Mouse (Mus musculus) hematopoietic stem cell, adult 5-6 weeks (primary cell): Measurements from ENCODE around the gene Klhl11. TPM values are rescaled to one million over a fixed set of nuclear protein-coding genes. Genes with fewer than 3 reads are reported as not detected.

Experiments
- ATAC-seq, 2 experiments: fragments of 125-278 bp in 1 of 2; replicated peaks in 1 of 2; 2 replicates each; pipeline ENCODE4 v1.8.0; 2016 to 2017; ENCODE audit warnings: inconsistent platforms in 2 of 2, mild to moderate bottlenecking in 2 of 2, moderate number of reproducible peaks in 2 of 2, low read depth in 1 of 2, moderate TSS enrichment in 1 of 2; ENCODE audit not compliant: low FRiP score in 2 of 2, poor library complexity in 2 of 2, severe bottlenecking in 2 of 2, insufficient read depth in 1 of 2, low TSS enrichment in 1 of 2
- total RNA-seq: library from RNA; stranded (forward); fragments of 172-1452, 232-1000 nt; gene quantifications from 2 replicates; pipeline ENCODE4 v1.2.3, GENCODE M21; 2017

The Klhl11 gene
- total RNA-seq, 1 experiment from 2014 or later: 27.6 TPM

GRCm38 (mm10) chr11:100428612-100429199 is 43.8 kb downstream of the Klhl11 start:
- no peak for ATAC-seq

GRCm38 (mm10) chr11:100426820-100427219 is 45.7 kb downstream of the Klhl11 start:
- no peak; a peak in 1 of 4 replicates for ATAC-seq

- peak in 1 of 2 experiments; percentile 44; a peak in 1 of 4 replicates for ATAC-seq
These were observed 46.7 kb downstream of the Klhl11 start for GRCm38 (mm10) chr11:100425851-100426250.

- ATAC-seq: no peak
These were observed 48.7 kb downstream of the Klhl11 start for GRCm38 (mm10) chr11:100423836-100424235.

GRCm38 (mm10) chr11:100421537-100421936 is 51.0 kb downstream of the Klhl11 start:
- no peak for ATAC-seq

GRCm38 (mm10) chr11:100414914-100415822 is 57.4 kb downstream of the Klhl11 start, which contains the start of gene Fkbp10:
Gene Fkbp10, plus strand, starts transcription at chr11:100415697.
- ATAC-seq: no peak

GRCm38 (mm10) chr11:100414021-100414913 is 58.3 kb downstream of the Klhl11 start, which contains the start of gene P3h4:
Gene P3h4, minus strand, starts transcription at chr11:100414836.
- ATAC-seq: peak; percentile 19 to 64; a peak in 2 of 4 replicates

GRCm38 (mm10) chr11:100413541-100413940 is 59.0 kb downstream of the Klhl11 start:
- no peak for ATAC-seq

Other genes with a start within 250 kb of the Klhl11 start
- not detected in 2 replicates for gene Krt16, start 223.8 kb downstream of the Klhl11 start, total RNA-seq
- 0.44 TPM in 1 of 2 replicates, not detected in the other for gene Krt17, start 211.7 kb downstream of the Klhl11 start, total RNA-seq
- not detected in 2 replicates for gene Krt42, start 202.9 kb downstream of the Klhl11 start, total RNA-seq
- gene Eif1, start 152.9 kb downstream of the Klhl11 start, total RNA-seq: 225 and 235 TPM in 2 replicates
- gene Gast, start 138.3 kb downstream of the Klhl11 start, total RNA-seq: not detected in 2 replicates
- 0.88 TPM in 1 of 2 replicates, not detected in the other for gene Hap1, start 116.6 kb downstream of the Klhl11 start, total RNA-seq
- 2.1 and 9.9 TPM in 2 replicates for gene Jup, start 75.0 kb downstream of the Klhl11 start, total RNA-seq
- gene P3h4, start 57.9 kb downstream of the Klhl11 start, total RNA-seq: 0.65 and 2.7 TPM in 2 replicates
- gene Fkbp10, start 57.0 kb downstream of the Klhl11 start, total RNA-seq: 0.38 and 0.74 TPM in 2 replicates
- gene Nt5c3b, start 30.9 kb downstream of the Klhl11 start, total RNA-seq: 50.2 and 73.2 TPM in 2 replicates
- 0.60 and 2.1 TPM in 2 replicates for gene Klhl10, start 30.8 kb downstream of the Klhl11 start, total RNA-seq
- gene Acly, start 55.3 kb upstream of the Klhl11 start, total RNA-seq: 91.6 and 97.6 TPM in 2 replicates
- gene Ttc25, start 72.9 kb upstream of the Klhl11 start, total RNA-seq: 0.31 TPM in 1 of 2 replicates, not detected in the other
- gene Cnp, start 102.2 kb upstream of the Klhl11 start, total RNA-seq: 26.4 and 27.5 TPM in 2 replicates
- gene Nkiras2, start 146.5 kb upstream of the Klhl11 start, total RNA-seq: 6.9 and 10.7 TPM in 2 replicates
- gene Dnajc7, start 147.4 kb upstream of the Klhl11 start, total RNA-seq: 129 and 135 TPM in 2 replicates
- gene Zfp385c, start 219.7 kb upstream of the Klhl11 start, total RNA-seq: 0.20 TPM in 1 of 2 replicates, not detected in the other
- 31.1 and 33.1 TPM in 2 replicates for gene Dhx58, start 231.5 kb upstream of the Klhl11 start, total RNA-seq
- 26.1 TPM in 2 replicates for gene Kat2a, start 239.7 kb upstream of the Klhl11 start, total RNA-seq
- not detected in 2 replicates for gene Hspb9, start 241.1 kb upstream of the Klhl11 start, total RNA-seq